Mouse (Mus musculus) heart, postnatal 10 days (tissue): ENCODE data around the gene Coasy. TPM values are rescaled to one million over a fixed set of nuclear protein-coding genes. Genes with fewer than 3 reads are reported as not detected.

Experiments
- DNase-seq, 2 experiments: peaks; one replicate each; pipeline ENCODE4 v3.0.0; 2021
- intact Hi-C: fragments of 180-260 bp; cut with DNase I; formaldehyde crosslinking; loops from one replicate; pipeline ENCODE4 v1.15.1; 2025
- total RNA-seq, 2 experiments: library from RNA; stranded (reverse); gene quantifications; 2 replicates each; pipeline ENCODE4 v1.2.3; 2021

Coasy gene
- total RNA-seq, 2 experiments from 2014 or later = 18.7 to 21.4 TPM

DNA sequence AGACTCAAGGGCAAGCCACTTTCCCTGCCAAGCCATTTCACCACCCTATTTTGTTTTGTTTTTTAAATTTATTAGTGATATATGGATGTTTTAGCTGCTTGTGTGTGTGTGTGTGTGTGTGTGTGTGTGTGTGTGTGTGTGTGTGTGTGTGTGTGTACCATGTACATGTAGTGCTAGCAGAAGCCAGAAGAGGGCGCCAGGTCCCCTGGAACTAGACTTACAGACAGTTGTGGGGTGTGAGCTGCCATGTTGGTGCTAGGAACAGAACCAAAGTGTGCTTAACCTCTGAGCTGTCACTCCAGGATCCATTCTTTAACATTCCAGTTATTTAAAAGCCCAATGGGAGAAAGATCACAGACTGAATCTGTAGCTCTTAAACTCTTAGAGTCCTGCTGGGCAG is 44.7 kb downstream of the Coasy start:
- DNase-seq = no peak
- intact Hi-C loops = no loop called here

DNA sequence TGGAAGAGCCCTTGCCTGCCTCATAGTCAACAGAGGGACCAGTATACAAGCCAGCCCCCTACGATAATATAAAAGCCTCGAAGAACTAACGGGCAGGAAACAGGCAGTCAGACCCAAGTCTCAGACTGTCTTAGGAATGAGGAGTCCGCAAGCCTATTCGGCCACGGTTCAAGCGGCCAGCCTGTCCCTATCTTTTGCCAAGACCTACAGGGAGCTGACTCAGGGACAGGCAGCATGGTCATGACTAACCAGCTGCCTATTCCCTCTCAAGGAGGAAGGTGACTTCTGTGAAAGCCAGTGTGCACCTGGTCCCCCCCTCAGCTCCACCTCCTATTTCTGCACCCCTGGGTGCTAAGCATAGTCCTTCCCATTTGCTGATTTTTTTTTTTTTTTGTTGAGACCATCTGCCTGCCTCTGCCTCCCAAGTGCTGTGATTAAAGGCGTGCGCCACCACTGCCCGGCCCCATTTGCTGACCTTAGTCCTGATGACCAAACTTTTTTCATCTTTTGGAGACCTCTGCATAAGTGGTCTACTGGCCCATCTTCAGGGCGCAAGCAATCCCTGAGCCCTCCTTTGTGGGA is 46.7 kb downstream of the Coasy start:
- peak in 1 of 2 experiments; percentile 38 for DNase-seq
- intact Hi-C loops = no loop called here

DNA sequence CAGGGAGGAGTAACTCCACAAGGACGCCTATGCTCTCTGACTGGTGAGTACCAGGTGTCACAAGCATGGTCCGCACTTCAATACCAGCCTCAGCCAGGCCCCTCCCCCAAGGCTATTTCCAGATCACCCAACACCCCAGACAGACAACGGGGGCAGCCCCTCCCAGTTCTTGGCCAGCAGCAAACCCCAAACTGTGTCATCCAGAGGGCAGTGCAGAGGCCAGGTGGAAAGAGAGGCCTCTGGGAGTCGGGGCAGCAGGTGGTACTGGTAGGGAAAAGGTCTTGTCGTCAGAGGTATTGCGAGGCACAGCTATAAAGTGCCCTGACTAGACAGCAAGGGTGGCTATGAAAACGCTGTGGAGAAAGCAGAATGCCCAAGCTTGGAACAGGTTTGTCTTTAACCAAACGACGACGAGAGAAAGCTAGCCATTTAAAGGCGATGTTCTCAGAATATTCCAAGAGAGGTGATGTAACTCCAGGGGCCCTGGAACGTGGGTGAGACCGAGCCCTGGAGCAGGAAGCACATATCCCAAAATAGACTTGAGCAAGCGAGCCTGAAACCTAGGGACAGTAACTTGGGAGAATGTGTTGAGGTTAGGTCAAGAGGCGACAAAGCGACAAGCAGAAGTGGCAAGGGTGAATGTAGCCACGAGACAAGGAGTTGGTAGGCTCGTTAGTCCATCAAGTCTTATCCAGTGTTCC is 47.8 kb downstream of the Coasy start:
- intact Hi-C loops = no loop called here
- peak; percentile 87 to 88 for DNase-seq

DNA sequence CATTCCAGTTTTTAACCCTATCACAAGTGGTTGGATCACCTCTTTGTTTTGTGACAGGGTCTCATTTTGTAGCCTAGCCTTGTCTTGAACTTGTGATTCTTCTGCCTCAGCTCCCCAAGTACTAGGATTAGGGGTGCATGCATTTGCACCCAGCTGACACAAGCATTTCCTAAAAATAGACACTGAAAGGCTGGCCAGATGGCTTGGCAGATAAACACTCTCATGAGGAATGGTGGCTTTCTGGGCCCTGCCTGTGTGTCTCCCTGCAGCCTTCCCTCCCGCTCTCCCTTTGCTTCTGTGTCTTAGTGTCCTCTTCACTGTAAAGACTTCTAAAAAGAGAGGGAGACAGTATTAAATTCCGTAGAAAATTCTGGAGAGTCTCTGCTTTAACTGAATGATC is 48.8 kb downstream of the Coasy start:
- intact Hi-C loops = no loop called here
- DNase-seq = no peak

DNA sequence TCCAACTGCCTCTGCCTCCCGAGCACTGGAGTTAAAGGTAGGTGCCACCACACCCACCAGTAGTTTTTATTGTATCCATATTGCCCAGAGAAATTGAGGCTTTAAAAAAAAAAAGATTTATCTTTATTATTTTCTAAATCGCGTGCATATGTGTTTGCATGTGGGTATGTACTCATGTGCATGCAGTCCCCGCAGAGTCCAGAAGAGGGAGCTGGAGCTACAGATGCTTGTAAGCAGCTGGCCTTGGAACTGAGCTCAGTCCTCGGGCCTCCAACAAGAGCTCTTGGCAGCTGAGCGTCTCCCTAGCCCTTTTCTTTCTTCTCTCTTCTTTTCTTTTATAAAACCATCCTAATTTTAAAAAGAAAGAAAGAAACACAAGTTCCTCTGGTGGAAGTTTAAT is 49.3 kb downstream of the Coasy start:
- DNase-seq = peak in 1 of 2 experiments; percentile 48

DNA sequence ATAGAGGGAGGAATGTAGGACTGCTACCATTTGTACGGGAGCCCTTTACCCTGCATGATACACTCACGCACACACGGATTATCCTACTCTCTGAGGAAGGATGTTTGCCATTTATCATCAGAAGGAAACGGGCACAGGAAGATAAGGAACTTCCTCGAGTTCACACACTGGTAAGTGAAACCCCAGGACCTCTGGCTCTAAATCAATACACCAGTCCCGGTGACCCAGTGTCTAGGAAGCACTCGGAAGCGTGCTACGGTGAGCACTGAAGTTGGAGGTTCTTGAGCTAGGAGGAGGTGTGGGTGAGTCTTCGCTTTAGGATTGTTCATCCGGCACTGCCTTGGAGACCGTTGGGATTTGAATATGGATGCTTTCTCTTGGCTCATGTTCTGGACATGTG is 50.7 kb downstream of the Coasy start:
- intact Hi-C loops = no loop called here
- DNase-seq = no peak

More for the DNA sequence above, 49.3 kb downstream of the Coasy start:
- intact Hi-C loops = no loop called here

DNA sequence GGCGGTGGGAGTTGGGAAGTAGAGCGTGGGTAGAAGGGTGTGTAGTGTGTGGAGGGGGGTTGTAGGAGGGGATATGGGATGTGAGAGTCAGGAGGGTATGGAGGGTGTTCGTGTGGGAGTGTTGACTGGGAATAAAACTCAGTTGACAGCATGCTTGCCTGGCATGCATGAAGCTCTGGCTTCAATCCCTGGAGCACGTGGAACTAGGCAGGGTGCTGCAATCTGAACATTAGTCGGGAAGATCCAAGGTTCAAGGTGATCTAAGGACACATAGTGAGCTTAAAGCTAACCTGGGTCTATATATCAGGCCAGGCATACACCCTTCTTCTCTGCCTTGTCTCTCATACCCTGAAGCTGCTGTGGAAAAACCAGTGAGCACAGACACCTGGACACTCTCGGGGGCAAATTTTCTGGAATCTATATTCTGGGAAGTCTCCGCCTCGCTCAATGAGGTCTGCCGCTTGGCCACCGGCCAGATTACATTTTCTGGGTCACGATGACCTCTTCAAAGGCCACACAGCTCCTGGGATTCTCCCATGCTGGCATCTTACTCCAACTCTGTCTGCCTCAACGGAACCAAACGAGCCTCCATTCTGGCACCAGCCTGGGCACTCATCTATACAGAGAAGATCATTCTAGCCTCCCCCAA is 52.0 kb downstream of the Coasy start:
- DNase-seq = peak in 1 of 2 experiments; percentile 37
- intact Hi-C loops = no loop called here

Other genes starting within 250 kb of the Coasy start
- 10 to 100 TPM; 52.1 to 58.6 TPM for gene Stat5b, start 231.8 kb upstream of the Coasy start, total RNA-seq
- gene Stat5a, start 223.2 kb upstream of the Coasy start, total RNA-seq = 10 to 100 TPM; 22.9 to 26.9 TPM
- 100 to 1,000 TPM; 110 to 117 TPM for gene Stat3, start 143.0 kb upstream of the Coasy start, total RNA-seq
- 100 to 1,000 TPM; 462 to 471 TPM for gene Cavin1, start 111.7 kb upstream of the Coasy start, total RNA-seq
- 10 to 100 TPM; 89.6 to 93.8 TPM for gene Atp6v0a1, start 73.1 kb upstream of the Coasy start, total RNA-seq
- gene Naglu, start 12.6 kb upstream of the Coasy start, total RNA-seq = 1 to 10 TPM; 9.9 to 10.0 TPM
- gene Hsd17b1, start 4.2 kb upstream of the Coasy start, total RNA-seq = under 1 TPM in 1 of 2 experiments, not detected in 1; 0.45 TPM
- gene Mlx, start 4.7 kb downstream of the Coasy start, total RNA-seq = 10 to 100 TPM; 14.1 to 18.1 TPM
- 1 to 10 TPM; 5.0 to 5.6 TPM for gene Psmc3ip, start 12.9 kb downstream of the Coasy start, total RNA-seq
- 10 to 100 TPM; 37.6 to 41.6 TPM for gene Retreg3, start 37.3 kb downstream of the Coasy start, total RNA-seq
- gene Tubg1, start 37.4 kb downstream of the Coasy start, total RNA-seq = 10 to 100 TPM; 27.0 to 31.1 TPM
- gene Tubg2, start 73.3 kb downstream of the Coasy start, total RNA-seq = 1 to 10 TPM; 3.4 to 3.5 TPM
- 1 to 10 TPM; 1.8 to 2.1 TPM for gene Cntnap1, start 88.0 kb downstream of the Coasy start, total RNA-seq
- gene Plekhh3, start 88.8 kb downstream of the Coasy start, total RNA-seq = 10 to 100 TPM; 23.6 to 28.3 TPM
- under 1 TPM; 0.14 to 0.20 TPM for gene Ccr10, start 92.9 kb downstream of the Coasy start, total RNA-seq
- 10 to 100 TPM; 20.5 to 22.5 TPM for gene Ezh1, start 143.9 kb downstream of the Coasy start, total RNA-seq
- gene Ramp2, start 163.5 kb downstream of the Coasy start, total RNA-seq = 100 to 1,000 TPM; 146 to 180 TPM
- 100 to 1,000 TPM in 1 of 2 experiments, 10 to 100 TPM in 1; 97.5 to 111 TPM for gene Vps25, start 171.1 kb downstream of the Coasy start, total RNA-seq
- 1 to 10 TPM; 5.7 to 7.6 TPM for gene Wnk4, start 178.0 kb downstream of the Coasy start, total RNA-seq
- under 1 TPM; 0.14 to 0.57 TPM for gene Cntd1, start 196.4 kb downstream of the Coasy start, total RNA-seq
- gene Coa3, start 196.5 kb downstream of the Coasy start, total RNA-seq = 10 to 100 TPM; 84.2 to 92.6 TPM
- 100 to 1,000 TPM in 1 of 2 experiments, 10 to 100 TPM in 1; 94.3 to 109 TPM for gene Becn1, start 219.7 kb downstream of the Coasy start, total RNA-seq
- gene Psme3, start 233.6 kb downstream of the Coasy start, total RNA-seq = 10 to 100 TPM; 74.9 to 90.0 TPM
- 1 to 10 TPM; 2.5 to 3.1 TPM for gene Aoc2, start 242.5 kb downstream of the Coasy start, total RNA-seq
- gene Aoc3, start 248.0 kb downstream of the Coasy start, total RNA-seq = 10 to 100 TPM; 39.0 to 49.9 TPM